Mouse (Mus musculus): ENCODE data around the gene Dvl1.

DNA sequence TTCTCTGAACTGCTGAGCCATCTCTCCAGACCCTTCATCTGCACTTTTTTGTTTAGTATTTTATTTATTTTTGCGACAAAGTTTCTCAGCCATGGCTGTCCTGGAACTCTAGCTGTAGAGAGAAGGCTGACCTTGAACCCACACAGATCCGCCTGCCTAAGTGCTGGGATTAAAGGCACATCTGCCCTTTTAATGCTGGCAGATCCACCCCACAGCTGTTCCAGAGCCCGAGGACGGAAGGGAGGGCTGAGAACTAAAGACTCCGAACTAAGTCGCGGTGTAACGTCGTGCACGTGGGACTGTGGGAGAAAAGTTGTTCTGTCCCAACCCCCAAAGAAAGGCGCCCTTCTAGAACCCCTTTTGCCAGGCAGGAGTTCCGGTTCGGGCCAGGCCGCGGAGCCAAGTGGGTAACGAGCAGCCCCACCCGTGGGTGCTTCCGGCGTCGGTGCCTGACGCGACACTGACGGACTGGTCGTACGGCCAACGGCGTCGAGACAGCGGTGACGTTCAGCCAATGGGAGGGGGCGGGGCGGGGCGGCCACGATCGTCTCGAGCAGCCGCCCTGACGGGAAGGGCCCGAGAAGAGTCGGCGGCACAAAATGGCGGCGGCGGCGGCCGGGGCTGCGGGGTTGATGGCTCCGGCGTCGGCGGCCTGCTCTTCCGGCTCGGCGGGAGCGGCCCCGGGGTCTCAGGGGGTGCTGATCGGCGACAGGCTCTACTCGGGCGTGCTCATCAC lies 35.1 kb upstream of the Dvl1 start, which contains the start of gene Ccnl2:
- TF ChIP-seq CTCF (IDR thresholded peaks at IDR 0.05; ENCODE audit: control insufficient read depth, insufficient read depth, insufficient replicate concordance, low read depth, low read length): no peak
- peak; percentile 81 for TF ChIP-seq POLR2A (IDR thresholded peaks at IDR 0.05; ENCODE audit: control insufficient read depth, low read depth, low read length)

Measured in testis, adult 2 months (tissue).